9 mouse cellular contexts compared by ENCODE assay signal in genomic region chr4:45851640-45852051, GRCm38 (mm10). TPM values are rescaled to one million over a fixed set of nuclear protein-coding genes. Genes with fewer than 3 reads are reported as not detected.
A peak's percentile ranks its signal among the peaks of the same experiment; 100 is the strongest.
DNase-seq lines count a peak whose midpoint lies in the region; ATAC-seq lines count a peak whose summit lies in the region.
"Had no signal": no experiment of that assay in that cellular context is flagged by ENCODE, and none has a peak within 500 bp of the region (broad histone marks: within the 10 kb centered on the region; RNA-seq: fewer than 3 reads in every experiment).

No protein-coding gene starts in this region.

- H3K9me3 ChIP-seq in kidney, embryonic 15.5 days (replicated peaks): no peaks in the 10 kb centered on the region

- no peaks in the 10 kb centered on the region for H3K79me2 ChIP-seq in macrophage (ENCODE audit: inconsistent target)

- H3K4me3 ChIP-seq in kidney, embryonic 15.5 days (replicated peaks): no peak overlapping the region
- H3K4me3 ChIP-seq in macrophage (ENCODE audit: inconsistent target): no peak overlapping the region

- H3K27me3 ChIP-seq in kidney, embryonic 15.5 days: peaks cover 23% of the 10 kb centered on the region

- no peaks in the 10 kb centered on the region for H3K36me3 ChIP-seq in kidney, embryonic 15.5 days
- no peaks in the 10 kb centered on the region for H3K36me3 ChIP-seq in macrophage (ENCODE audit: inconsistent target)

- no peak overlapping the region for H3K4me2 ChIP-seq in kidney, embryonic 15.5 days

- ATAC-seq in kidney, embryonic 15.5 days (replicated peaks; ENCODE audit: low FRiP score): peak; percentile 93
- no peak for ATAC-seq in monocyte, adult 5-6 weeks (replicated peaks; ENCODE audit: insufficient number of reproducible peaks, low FRiP score, low TSS enrichment, poor library complexity, severe bottlenecking)

- no peak overlapping the region for H3K9ac ChIP-seq in kidney, embryonic 15.5 days

- peak overlapping the region; percentile 77 for H3K27ac ChIP-seq in kidney, embryonic 15.5 days
- peak overlapping the region; percentile 83 for H3K27ac ChIP-seq in macrophage

- 25% methylated on average over 3 of the region's 3 CpGs for WGBS in kidney, embryonic 15.5 days
- 73% methylated on average over 3 of the region's 3 CpGs for WGBS in macrophage (ENCODE audit: missing documents)

- peaks cover 38% of the 10 kb centered on the region for H3K4me1 ChIP-seq in kidney, embryonic 15.5 days

- peak; percentile 81 for DNase-seq in gastrocnemius, adult 18-20 months (ENCODE audit: low spot score)
- no peak for DNase-seq in gastrocnemius, postnatal 4 days (ENCODE audit: low spot score in 2 of 2)
- DNase-seq in embryo, embryonic 9.5 days (ENCODE audit: extremely low spot score): peak; percentile 33
- no peak for DNase-seq in thymus, postnatal 14 days
- no peak for DNase-seq in right cerebral cortex, adult 18-20 months

RNA-seq across cellular contexts. Expression of gene Stra6l, which starts 3.2 kb away (rescaled TPM):
- total RNA-seq in gastrocnemius, adult 18-20 months (2021): not detected
- under 1 TPM in 1 of 2 experiments, not detected in 1; 0.10 TPM for total RNA-seq in gastrocnemius, postnatal 4 days (2021)
- 0.57 and 0.84 TPM in 2 replicates for polyA plus RNA-seq in kidney, embryonic 15.5 days (2015; fragmentation: Nextera tagmentation; extraction: Ambion mirVana)
- total RNA-seq in macrophage (2018; cell fraction: chromatin; rRNA removed): 10 to 100 TPM in 25 of 26 experiments, 1 to 10 TPM in 1; 6.7 to 66.4 (median 35.6) TPM
- 10 to 100 TPM in 9 of 26 experiments, 1 to 10 TPM in 17; 2.6 to 13.9 (median 5.9) TPM for total RNA-seq in macrophage (2018; cell fraction: cytosol; rRNA removed)
- total RNA-seq in macrophage (2018; cell fraction: nucleus; rRNA removed): 10 to 100 TPM in 24 of 26 experiments, 1 to 10 TPM in 2; 7.5 to 51.4 (median 25.6) TPM
- polyA plus RNA-seq in macrophage (2018): 3.8 to 6.1 TPM (median 5.7 TPM) in 3 replicates
- total RNA-seq in monocyte, adult 5-6 weeks (2017): 0.39 to 0.75 TPM (median 0.57 TPM) in 3 replicates

RNA-seq across cellular contexts. Expression of gene Igfbpl1, which starts 24.9 kb away (rescaled TPM):
- total RNA-seq in gastrocnemius, adult 18-20 months (2021): not detected
- not detected for total RNA-seq in gastrocnemius, postnatal 4 days (2021)
- polyA plus RNA-seq in kidney, embryonic 15.5 days (2015; fragmentation: Nextera tagmentation; extraction: Ambion mirVana): 0.06 and 0.10 TPM in 2 replicates
- total RNA-seq in macrophage (2018; cell fraction: chromatin; rRNA removed): not detected
- total RNA-seq in macrophage (2018; cell fraction: cytosol; rRNA removed): not detected
- not detected for total RNA-seq in macrophage (2018; cell fraction: nucleus; rRNA removed)
- not detected in 3 replicates for polyA plus RNA-seq in macrophage (2018)
- not detected in 3 replicates for total RNA-seq in monocyte, adult 5-6 weeks (2017)

RNA-seq across cellular contexts. Expression of gene Ccdc180, which starts 38.5 kb away (rescaled TPM):
- total RNA-seq in gastrocnemius, adult 18-20 months (2021): not detected
- total RNA-seq in gastrocnemius, postnatal 4 days (2021): not detected
- 0.35 and 0.58 TPM in 2 replicates for polyA plus RNA-seq in kidney, embryonic 15.5 days (2015; fragmentation: Nextera tagmentation; extraction: Ambion mirVana)
- total RNA-seq in macrophage (2018; cell fraction: chromatin; rRNA removed): 1 to 10 TPM in 1 of 26 experiments, under 1 TPM in 13, not detected in 12; 0.12 to 1.3 (median 0.32) TPM
- total RNA-seq in macrophage (2018; cell fraction: cytosol; rRNA removed): under 1 TPM; 0.04 to 0.28 (median 0.15) TPM
- under 1 TPM in 18 of 26 experiments, not detected in 8; 0.15 to 0.63 (median 0.29) TPM for total RNA-seq in macrophage (2018; cell fraction: nucleus; rRNA removed)
- 0.04 to 0.13 TPM (median 0.09 TPM) in 3 replicates for polyA plus RNA-seq in macrophage (2018)
- total RNA-seq in monocyte, adult 5-6 weeks (2017): 0.10 to 0.21 TPM in 2 of 3 replicates, not detected in the other
- polyA plus RNA-seq: limb, embryonic 11.5 days had no signal

RNA-seq across cellular contexts. Expression of gene Aldh1b1, which starts 52.8 kb away (rescaled TPM):
- under 1 TPM; 0.50 to 0.64 TPM for total RNA-seq in gastrocnemius, adult 18-20 months (2021)
- 1 to 10 TPM; 1.6 to 2.4 TPM for total RNA-seq in gastrocnemius, postnatal 4 days (2021)
- 10.8 and 11.2 TPM in 2 replicates for polyA plus RNA-seq in kidney, embryonic 15.5 days (2015; fragmentation: Nextera tagmentation; extraction: Ambion mirVana)
- total RNA-seq in macrophage (2018; cell fraction: chromatin; rRNA removed): 1 to 10 TPM in 19 of 26 experiments, under 1 TPM in 4, not detected in 3; 0.55 to 8.0 (median 3.2) TPM
- total RNA-seq in macrophage (2018; cell fraction: cytosol; rRNA removed): 10 to 100 TPM in 13 of 26 experiments, 1 to 10 TPM in 13; 4.6 to 42.4 (median 11.5) TPM
- 10 to 100 TPM in 11 of 26 experiments, 1 to 10 TPM in 15; 1.4 to 44.3 (median 6.1) TPM for total RNA-seq in macrophage (2018; cell fraction: nucleus; rRNA removed)
- 5.7 to 8.5 TPM (median 8.3 TPM) in 3 replicates for polyA plus RNA-seq in macrophage (2018)
- total RNA-seq in monocyte, adult 5-6 weeks (2017): 5.1 to 16.0 TPM (median 5.4 TPM) in 3 replicates

Comparison
In these comparisons a context has a peak if more than half of its experiments do, and no peak if none do; other contexts are left out.
1. DNase-seq: peak in gastrocnemius, adult 18-20 months (single experiment) and embryo, embryonic 9.5 days (single experiment); none in gastrocnemius, postnatal 4 days (0 of 2), thymus, postnatal 14 days (single experiment) and right cerebral cortex, adult 18-20 months (single experiment).